Mouse (Mus musculus): ENCODE results near the gene Adam8. TPM values are rescaled to one million over a fixed set of nuclear protein-coding genes. Genes with fewer than 3 reads are reported as not detected.

Adam8 gene
- 8.9 and 10.1 TPM in 2 replicates for polyA plus RNA-seq (2012; rRNA removed)

GRCm38 (mm10) chr7:139992406-139992805, at the start of gene Adam8:
Adam8 (minus strand) TSS chr7:139992562.

GRCm38 (mm10) chr7:140036281-140037170, 44.2 kb upstream of the Adam8 start, which contains the start of the genes Zfp511 and Tubgcp2:
Zfp511 (plus strand) TSS chr7:140036391.
Tubgcp2 (minus strand) TSS chr7:140036669.

DNA sequence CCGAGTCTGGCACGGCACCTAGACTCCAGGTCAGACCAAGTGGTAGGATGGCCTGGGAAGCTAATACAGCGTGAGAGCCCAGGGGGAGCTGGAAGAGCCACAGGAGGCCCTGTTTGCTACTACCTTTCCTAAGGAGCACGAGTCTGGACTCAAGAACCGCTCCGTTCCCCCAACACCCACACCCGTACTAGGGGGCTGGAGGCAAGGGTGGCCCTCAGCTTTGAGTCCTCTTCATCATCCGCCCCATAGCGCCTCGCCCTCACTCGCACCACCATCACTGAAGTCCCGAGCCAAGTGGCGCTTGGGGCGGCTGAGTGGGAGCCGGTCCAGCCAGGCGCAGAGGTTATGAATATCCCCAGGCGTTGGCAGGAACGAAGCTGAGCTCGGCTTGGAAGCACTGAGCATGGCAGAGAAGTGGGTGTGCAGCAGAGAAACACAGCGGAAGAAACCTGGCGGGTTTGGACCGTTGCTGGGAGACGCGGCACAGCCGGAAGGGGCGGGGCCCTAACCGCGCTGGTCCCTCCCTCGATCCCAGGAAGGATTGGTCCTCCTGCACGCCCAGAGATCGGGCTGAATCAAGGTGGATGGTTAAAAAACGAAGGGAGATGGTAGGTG, 14.0 kb downstream of the Adam8 start, which contains the start of gene 6430531B16Rik:
TSS of gene 6430531B16Rik (minus strand) at position 478 of the 615 bp plus-strand sequence.

GRCm38 (mm10) chr7:139943674-139944281, 48.6 kb downstream of the Adam8 start, which contains the start of gene Utf1:
Utf1 (plus strand) TSS chr7:139943789.

Other genes starting within 250 kb of the Adam8 start
- gene Adgra1, start 158.4 kb downstream of the Adam8 start, polyA plus RNA-seq (2012; rRNA removed): 9.0 and 9.2 TPM in 2 replicates
- gene Kndc1, start 97.9 kb downstream of the Adam8 start, polyA plus RNA-seq (2012; rRNA removed): 27.3 and 29.5 TPM in 2 replicates
- gene Utf1, start 48.8 kb downstream of the Adam8 start, polyA plus RNA-seq (2012; rRNA removed): not detected in 2 replicates
- 0.93 and 0.99 TPM in 2 replicates for gene 6430531B16Rik, start 13.8 kb downstream of the Adam8 start, polyA plus RNA-seq (2012; rRNA removed)
- 82.2 and 96.6 TPM in 2 replicates for gene Zfp511, start 43.8 kb upstream of the Adam8 start, polyA plus RNA-seq (2012; rRNA removed)
- 63.0 and 67.3 TPM in 2 replicates for gene Tubgcp2, start 44.1 kb upstream of the Adam8 start, polyA plus RNA-seq (2012; rRNA removed)
- gene Msx3, start 56.5 kb upstream of the Adam8 start, polyA plus RNA-seq (2012; rRNA removed): 0.57 and 0.93 TPM in 2 replicates
- 359 and 381 TPM in 2 replicates for gene Caly, start 90.0 kb upstream of the Adam8 start, polyA plus RNA-seq (2012; rRNA removed)
- gene Prap1, start 100.8 kb upstream of the Adam8 start, polyA plus RNA-seq (2012; rRNA removed): 0.47 TPM in 1 of 2 replicates, not detected in the other
- 27.2 and 32.8 TPM in 2 replicates for gene Fuom, start 109.9 kb upstream of the Adam8 start, polyA plus RNA-seq (2012; rRNA removed)
- gene Paox, start 123.2 kb upstream of the Adam8 start, polyA plus RNA-seq (2012; rRNA removed): 5.1 and 5.3 TPM in 2 replicates
- gene Echs1, start 123.9 kb upstream of the Adam8 start, polyA plus RNA-seq (2012; rRNA removed): 84.5 and 97.6 TPM in 2 replicates
- 36.5 and 42.2 TPM in 2 replicates for gene Mtg1, start 145.0 kb upstream of the Adam8 start, polyA plus RNA-seq (2012; rRNA removed)
- gene Sprn, start 162.3 kb upstream of the Adam8 start, polyA plus RNA-seq (2012; rRNA removed): 29.5 and 33.1 TPM in 2 replicates
- not detected in 2 replicates for gene Olfr522, start 172.2 kb upstream of the Adam8 start, polyA plus RNA-seq (2012; rRNA removed)
- not detected in 2 replicates for gene Olfr523, start 180.7 kb upstream of the Adam8 start, polyA plus RNA-seq (2012; rRNA removed)
- not detected in 2 replicates for gene Olfr524, start 213.4 kb upstream of the Adam8 start, polyA plus RNA-seq (2012; rRNA removed)
- 0.13 TPM in 1 of 2 replicates, not detected in the other for gene Cd163l1, start 225.7 kb upstream of the Adam8 start, polyA plus RNA-seq (2012; rRNA removed)